Mouse (Mus musculus) neural tube, embryonic 14.5 days (tissue): ENCODE results near the gene Fkbp8. TPM values are rescaled to one million over a fixed set of nuclear protein-coding genes. Genes with fewer than 3 reads are reported as not detected.

Experiments used
- ATAC-seq: fragments of 200-750 bp; cut with Nextera tagmentation; 2 replicates; pipeline ENCODE4 v1.8.0; 2017; ENCODE audit warnings: low read depth, mild to moderate bottlenecking, moderate TSS enrichment, moderate library complexity
- H3K27ac ChIP-seq: fragments of 300-500 bp; sonication (generic); 2 replicates; pipeline ENCODE4 v1.5.1; 2014; ENCODE audit warnings: low read depth, mild to moderate bottlenecking, control low read depth, low read length, moderate library complexity, mixed read lengths
- H3K27me3 ChIP-seq: fragments of 300-500 bp; sonication (generic); 2 replicates; pipeline ENCODE4 v1.6.1; 2014; ENCODE audit warnings: low read length; ENCODE audit not compliant: control insufficient read depth, insufficient read depth
- H3K36me3 ChIP-seq: fragments of 300-500 bp; sonication (generic); 2 replicates; pipeline ENCODE4 v1.6.1; 2014; ENCODE audit warnings: low read length, mixed read lengths; ENCODE audit not compliant: control insufficient read depth, insufficient read depth
- H3K4me1 ChIP-seq: fragments of 300-500 bp; sonication (generic); 2 replicates; pipeline ENCODE4 v1.6.1; 2014; ENCODE audit warnings: low read length; ENCODE audit not compliant: control insufficient read depth, insufficient read depth
- H3K4me2 ChIP-seq: fragments of 300-500 bp; sonication (generic); 2 replicates; pipeline ENCODE4 v1.6.1; 2014; ENCODE audit warnings: mild to moderate bottlenecking, low read depth, low read length, control low read depth
- H3K4me3 ChIP-seq: fragments of 300-500 bp; sonication (generic); 2 replicates; pipeline ENCODE4 v1.5.1; 2014; ENCODE audit warnings: low read depth, low read length, control low read depth, mixed read lengths
- H3K9ac ChIP-seq: fragments of 300-500 bp; sonication (generic); replicated peaks from 2 replicates; pipeline ENCODE4 v1.6.1; 2014; ENCODE audit warnings: low read depth, mild to moderate bottlenecking, control low read depth, low read length, mixed read lengths
- H3K9me3 ChIP-seq: fragments of 300-500 bp; sonication (generic); 2 replicates; pipeline ENCODE4 v1.6.1; 2016; ENCODE audit warnings: low read length; ENCODE audit not compliant: control insufficient read depth
- WGBS: fragments of 180-500 bp; shearing (Covaris S2); extraction: QIAGEN DNeasy Blood & Tissue Kit; methylation state at CpG from one replicate; pipeline ENCODE4 v1.1.7; 2014; 5-methylcytosine and 5-hydroxymethylcytosine counted together
- polyA plus RNA-seq: library from polyadenylated mRNA; unstranded; fragments of >200 nt; fragmentation: Nextera tagmentation; extraction: Ambion mirVana; gene quantifications from 2 replicates; pipeline ENCODE4 v1.2.1, GENCODE M21; 2014

Fkbp8 gene
- polyA plus RNA-seq, 1 experiment from 2014 or later = 336 TPM

DNA sequence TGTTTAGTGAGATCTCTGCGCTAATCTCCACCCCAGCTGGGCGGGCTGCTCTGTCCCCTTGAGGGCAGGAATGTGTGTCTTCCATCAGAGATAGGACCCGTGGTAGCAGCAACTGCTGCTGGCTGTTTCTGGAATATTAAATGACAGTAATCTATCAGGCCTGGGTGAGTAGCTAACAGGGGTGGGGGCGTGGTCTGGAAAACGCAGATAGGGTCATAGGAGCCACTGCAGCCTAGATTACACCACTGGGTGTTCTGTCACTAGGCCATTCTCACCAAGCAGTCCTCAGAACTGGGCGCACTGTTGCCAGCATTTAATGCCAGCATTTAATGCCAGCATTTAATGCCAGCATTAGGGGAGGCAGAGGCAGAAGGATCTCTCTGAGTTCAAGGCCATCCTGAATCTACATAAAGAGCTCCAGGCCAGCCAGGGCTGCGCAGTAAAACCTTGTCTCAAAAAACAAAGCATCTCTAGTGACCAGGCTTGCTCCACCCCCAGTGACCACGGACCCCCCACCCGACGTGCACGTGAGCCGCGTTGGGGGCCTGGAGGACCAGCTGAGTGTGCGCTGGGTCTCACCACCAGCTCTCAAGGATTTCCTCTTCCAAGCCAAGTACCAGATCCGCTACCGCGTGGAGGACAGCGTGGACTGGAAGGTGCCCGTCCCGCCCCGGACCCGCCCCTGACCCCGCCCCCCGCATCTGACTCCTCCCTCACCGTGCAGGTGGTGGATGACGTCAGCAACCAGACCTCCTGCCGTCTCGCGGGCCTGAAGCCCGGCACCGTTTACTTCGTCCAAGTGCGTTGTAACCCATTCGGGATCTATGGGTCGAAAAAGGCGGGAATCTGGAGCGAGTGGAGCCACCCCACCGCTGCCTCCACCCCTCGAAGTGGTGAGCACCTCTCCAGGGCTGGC lies 26.9 kb upstream of the Fkbp8 start:
- ATAC-seq = no peak
- 6% methylated on average over 39 of the region's 39 CpGs for WGBS
- no peak overlapping the region for H3K4me2 ChIP-seq
- peaks cover 57% of the 10 kb centered on the region for H3K27me3 ChIP-seq
- H3K4me3 ChIP-seq = 0 out of 2 replicates have a peak overlapping the region, but pooled peaks have one; percentile 7
- H3K9me3 ChIP-seq = no peaks in the 10 kb centered on the region
- no peak overlapping the region for H3K9ac ChIP-seq
- H3K27ac ChIP-seq = no peak overlapping the region
- H3K4me1 ChIP-seq = peaks cover 9% of the 10 kb centered on the region
- H3K36me3 ChIP-seq = no peaks in the 10 kb centered on the region

DNA sequence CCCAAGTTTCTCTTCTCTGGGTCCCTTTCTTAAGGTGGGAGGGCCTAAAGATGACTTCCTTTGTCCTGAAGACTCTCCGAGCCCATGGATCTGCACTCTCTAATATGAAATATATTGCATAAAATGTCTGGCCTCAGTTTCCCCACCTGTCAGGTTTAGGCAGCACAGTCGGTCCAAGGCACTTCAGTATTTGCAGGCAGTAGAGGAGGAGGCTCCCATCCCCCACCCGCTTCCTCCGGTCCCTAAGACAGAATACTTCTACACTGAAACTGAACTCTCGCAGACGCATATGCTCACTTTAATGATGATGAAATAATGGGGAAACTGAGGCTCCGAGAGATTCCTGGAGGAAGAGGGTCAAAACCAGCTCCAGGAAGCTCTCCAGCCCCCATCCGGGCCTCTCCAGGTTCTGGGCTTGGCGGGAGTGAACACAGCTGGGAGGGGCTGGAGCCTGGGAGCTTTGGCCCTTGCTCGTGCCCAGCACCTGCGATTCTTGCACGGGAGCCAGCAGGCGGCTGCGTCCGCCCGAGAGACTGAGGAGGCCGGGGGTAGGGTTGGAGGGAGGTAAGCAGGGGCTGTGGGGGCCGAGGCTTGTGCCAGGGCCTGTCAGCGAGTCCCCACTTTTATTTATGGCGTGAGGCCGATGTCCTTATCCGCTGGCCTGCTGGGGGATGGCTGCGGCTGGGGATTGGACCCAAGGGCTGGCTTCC lies 25.5 kb upstream of the Fkbp8 start:
- WGBS = 14% methylated on average over 23 of the region's 23 CpGs
- Histone ChIP-seq H3K36me3 (no peaks in the 10 kb centered on the region), H3K4me3 (no peak overlapping the region), H3K9ac (no peak overlapping the region), H3K4me2 (no peak overlapping the region), H3K27me3 (peaks cover 45% of the 10 kb centered on the region), H3K9me3 (no peaks in the 10 kb centered on the region), H3K27ac (no peak overlapping the region), H3K4me1 (peaks cover 13% of the 10 kb centered on the region)
- no peak for ATAC-seq

DNA sequence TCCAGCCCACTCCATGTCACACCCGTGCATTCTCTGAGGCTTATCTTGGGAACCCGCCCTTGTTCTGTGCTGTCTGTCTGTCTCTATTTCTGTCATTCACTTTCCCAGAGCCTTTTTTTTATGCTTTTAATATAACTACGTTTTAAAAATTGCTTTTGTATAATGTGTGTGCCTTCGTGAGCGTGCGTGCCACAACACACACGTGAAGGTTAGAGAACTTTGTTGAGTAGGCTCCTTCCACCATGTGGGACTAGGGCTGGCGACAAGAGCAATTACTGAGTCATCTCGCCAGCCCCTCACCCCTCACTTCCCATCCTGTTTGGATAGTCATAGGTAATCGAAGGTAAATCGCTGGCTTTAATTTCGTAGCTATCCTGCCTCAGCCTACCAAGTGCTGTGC lies 25.0 kb upstream of the Fkbp8 start:
- Histone ChIP-seq H3K4me3 (no peak overlapping the region), H3K9ac (no peak overlapping the region), H3K27me3 (peaks cover 40% of the 10 kb centered on the region), H3K4me1 (peaks cover 13% of the 10 kb centered on the region), H3K9me3 (no peaks in the 10 kb centered on the region), H3K36me3 (0 out of 2 replicates have a peak, but pooled peaks cover under 1% of the 10 kb centered on the region), H3K4me2 (no peak overlapping the region), H3K27ac (no peak overlapping the region)
- 33% methylated on average over 12 of the region's 12 CpGs for WGBS
- no peak for ATAC-seq

DNA sequence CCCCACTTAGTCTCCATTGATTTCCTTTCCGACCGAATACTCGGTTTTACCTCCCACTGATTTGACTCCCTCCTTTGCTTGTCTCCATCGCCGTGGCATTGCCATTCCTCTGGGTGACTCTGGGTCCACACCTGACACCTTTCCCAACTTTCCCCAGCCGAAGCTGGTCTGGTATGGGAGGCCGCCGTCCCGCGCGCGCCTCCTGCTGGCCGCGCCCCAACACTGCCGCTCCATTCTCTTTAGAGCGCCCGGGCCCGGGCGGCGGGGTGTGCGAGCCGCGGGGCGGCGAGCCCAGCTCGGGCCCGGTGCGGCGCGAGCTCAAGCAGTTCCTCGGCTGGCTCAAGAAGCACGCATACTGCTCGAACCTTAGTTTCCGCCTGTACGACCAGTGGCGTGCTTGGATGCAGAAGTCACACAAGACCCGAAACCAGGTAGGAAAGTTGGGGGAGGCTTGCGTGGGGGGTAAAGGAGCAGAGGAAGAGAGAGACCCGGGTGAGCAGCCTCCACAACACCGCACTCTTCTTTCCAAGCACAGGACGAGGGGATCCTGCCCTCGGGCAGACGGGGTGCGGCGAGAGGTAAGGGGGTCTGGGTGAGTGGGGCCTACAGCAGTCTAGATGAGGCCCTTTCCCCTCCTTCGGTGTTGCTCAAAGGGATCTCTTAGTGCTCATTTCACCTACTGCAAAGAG lies 24.3 kb upstream of the Fkbp8 start:
- H3K4me1 ChIP-seq = peaks cover 13% of the 10 kb centered on the region
- 12% methylated on average over 46 of the region's 46 CpGs for WGBS
- no peaks in the 10 kb centered on the region for H3K9me3 ChIP-seq
- H3K4me2 ChIP-seq = no peak overlapping the region
- H3K9ac ChIP-seq = no peak overlapping the region
- peaks cover 4% of the 10 kb centered on the region; the same call in 1 of the 2 replicates for H3K36me3 ChIP-seq
- H3K27me3 ChIP-seq = peaks cover 39% of the 10 kb centered on the region
- no peak for ATAC-seq
- no peak overlapping the region for H3K27ac ChIP-seq
- H3K4me3 ChIP-seq = no peak overlapping the region

- H3K4me2 ChIP-seq = no peak overlapping the region
- no peaks in the 10 kb centered on the region for H3K9me3 ChIP-seq
- H3K27ac ChIP-seq = no peak overlapping the region
- 27% methylated on average over 16 of the region's 16 CpGs for WGBS
- H3K36me3 ChIP-seq = peaks cover 7% of the 10 kb centered on the region; the same call in 1 of the 2 replicates
- H3K4me1 ChIP-seq = peaks cover 21% of the 10 kb centered on the region
- H3K4me3 ChIP-seq = no peak overlapping the region
- ATAC-seq = no peak
- peaks cover 31% of the 10 kb centered on the region for H3K27me3 ChIP-seq
- H3K9ac ChIP-seq = no peak overlapping the region
These were observed 23.2 kb upstream of the Fkbp8 start for GRCm38 (mm10) chr8:70504291-70504716.

DNA sequence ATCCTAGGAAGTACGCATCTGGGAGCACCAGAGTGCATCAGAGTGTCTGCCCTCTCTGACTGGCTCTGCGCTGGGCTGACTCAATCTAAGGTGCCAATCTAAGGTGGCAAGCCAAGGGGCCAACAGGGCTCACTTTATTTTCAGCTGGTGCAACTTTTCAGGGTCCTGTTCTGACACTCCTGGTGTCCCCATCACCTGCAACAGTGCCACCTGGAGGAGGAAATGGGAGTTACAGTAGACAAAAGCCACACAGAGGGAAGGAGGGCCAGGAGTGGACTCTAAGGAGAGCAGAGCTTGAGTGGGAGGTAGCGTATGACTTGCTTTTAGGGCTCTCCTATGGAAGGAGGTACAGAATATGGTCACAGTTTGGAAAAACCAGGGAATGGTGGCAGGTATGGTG lies 22.7 kb upstream of the Fkbp8 start:
- H3K9ac ChIP-seq = no peak overlapping the region
- H3K4me1 ChIP-seq = peaks cover 25% of the 10 kb centered on the region
- WGBS = 79% methylated on average over 3 of the region's 3 CpGs
- H3K4me2 ChIP-seq = no peak overlapping the region
- H3K9me3 ChIP-seq = no peaks in the 10 kb centered on the region
- H3K4me3 ChIP-seq = no peak overlapping the region
- peaks cover 27% of the 10 kb centered on the region for H3K27me3 ChIP-seq
- no peak overlapping the region for H3K27ac ChIP-seq
- peaks cover 7% of the 10 kb centered on the region; the same call in 1 of the 2 replicates for H3K36me3 ChIP-seq
- ATAC-seq = no peak

- H3K27ac ChIP-seq = peak overlapping the region; percentile 85; the same call in 1 of the 2 replicates
- H3K9me3 ChIP-seq = no peaks in the 10 kb centered on the region
- H3K4me1 ChIP-seq = peaks cover 25% of the 10 kb centered on the region
- peaks cover 19% of the 10 kb centered on the region for H3K27me3 ChIP-seq
- peak; percentile 16 for ATAC-seq
- peak overlapping the region; percentile 55 for H3K4me3 ChIP-seq
- 37% methylated on average over 32 of the region's 32 CpGs for WGBS
- peak overlapping the region; percentile 74 for H3K9ac ChIP-seq
- peak overlapping the region; percentile 84 for H3K4me2 ChIP-seq
- H3K36me3 ChIP-seq = peaks cover 7% of the 10 kb centered on the region; the same call in 1 of the 2 replicates
These were observed 21.7 kb upstream of the Fkbp8 start for GRCm38 (mm10) chr8:70505698-70506327.

DNA sequence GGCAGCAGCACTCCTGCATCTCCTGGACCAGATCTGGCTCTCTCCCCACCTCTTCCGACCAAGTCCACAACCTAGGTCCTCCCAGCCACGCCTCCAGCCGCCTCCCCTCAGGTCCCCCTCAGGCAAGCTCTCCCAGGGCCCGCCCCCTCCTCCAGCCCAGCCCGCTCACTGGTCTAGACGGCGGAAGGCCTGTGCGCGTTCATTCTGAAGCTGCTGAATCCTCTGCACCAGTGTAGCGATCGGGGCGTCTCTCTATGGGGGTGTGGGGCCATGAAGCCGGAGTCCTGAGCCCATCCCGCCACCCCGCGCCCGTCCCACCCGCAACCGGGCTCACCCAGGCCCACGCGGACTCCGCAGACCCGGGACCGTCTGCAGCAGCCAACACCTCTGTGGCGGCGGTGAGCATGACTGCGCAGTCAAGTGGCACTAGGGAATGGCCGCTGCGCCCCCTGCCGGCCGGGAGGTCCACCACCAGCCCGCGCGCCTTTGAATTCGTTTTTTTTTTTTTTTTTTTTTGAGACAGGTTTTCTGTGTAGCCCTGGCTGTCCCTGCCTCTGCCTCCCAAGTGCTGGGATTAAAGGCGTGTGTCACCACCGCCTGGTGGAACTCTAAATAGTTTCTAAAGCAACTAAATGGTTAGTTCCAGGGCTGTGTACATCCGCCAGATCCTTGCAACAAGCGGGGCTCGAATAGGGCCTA lies 21.0 kb upstream of the Fkbp8 start, which contains the start of gene Rex1bd:
TSS of gene Rex1bd (minus strand) at position 425 of the 699 bp plus-strand sequence.
- peaks cover 25% of the 10 kb centered on the region for H3K4me1 ChIP-seq
- ATAC-seq = peak; percentile 87
- WGBS = 3% methylated on average over 40 of the region's 40 CpGs

More for the DNA sequence above, 21.0 kb upstream of the Fkbp8 start, which contains the start of gene Rex1bd:
- H3K4me2 ChIP-seq = peak within 1 kb of the TSS; percentile 84
- peaks cover 7% of the 10 kb centered on the region; the same call in 1 of the 2 replicates for H3K36me3 ChIP-seq
- peak within 1 kb of the TSS; percentile 74 for H3K9ac ChIP-seq
- peak within 1 kb of the TSS; percentile 55 for H3K4me3 ChIP-seq
- H3K9me3 ChIP-seq = no peaks in the 10 kb centered on the region
- peaks cover 16% of the 10 kb centered on the region for H3K27me3 ChIP-seq
- H3K27ac ChIP-seq = peak within 1 kb of the TSS; percentile 85
